Mouse (Mus musculus) C2C12 (cell line): Measurements from ENCODE around the gene Ctsa.

Experiments
- CEBPB ChIP-seq: IDR thresholded peaks from one replicate; pipeline ENCODE4 v1.6.1; 2011; ENCODE audit warnings: low read depth, mild to moderate bottlenecking, control low read depth, moderate library complexity
- CTCF ChIP-seq: IDR thresholded peaks from one replicate; pipeline ENCODE4 v1.5.1; 2011; ENCODE audit not compliant: control insufficient read depth, insufficient read depth, insufficient read length
- FOSL1 ChIP-seq: IDR thresholded peaks from one replicate; pipeline ENCODE4 v1.8.0; 2011; ENCODE audit warnings: mild to moderate bottlenecking, low read length; ENCODE audit not compliant: poor library complexity, insufficient read depth, severe bottlenecking
- MAX ChIP-seq: IDR thresholded peaks from one replicate; pipeline ENCODE4 v1.6.1; 2011; ENCODE audit warnings: mild to moderate bottlenecking, control low read depth

- no peak for TF ChIP-seq CTCF
- no peak for TF ChIP-seq FOSL1
- no peak for TF ChIP-seq CEBPB
- TF ChIP-seq MAX: no peak
These were observed 31.9 kb downstream of the Ctsa start for GRCm38 (mm10) chr2:164864593-164864992.
